Mouse (Mus musculus) midbrain, embryonic 16.5 days (tissue): ENCODE measurements around the gene Ppfibp1. TPM values are rescaled to one million over a fixed set of nuclear protein-coding genes. Genes with fewer than 3 reads are reported as not detected.
A peak's percentile ranks its signal among the peaks of the same experiment; 100 is the strongest.

Experiments
- ATAC-seq: fragments of 200-750 bp; cut with Nextera tagmentation; 2 replicates; pipeline ENCODE4 v1.8.0; 2017; ENCODE audit warnings: moderate TSS enrichment
- H3K27ac ChIP-seq: fragments of 300-500 bp; sonication (generic); 2 replicates; pipeline ENCODE4 v1.5.1; 2014; ENCODE audit warnings: mild to moderate bottlenecking, low read length, mixed read lengths
- H3K27me3 ChIP-seq: fragments of 300-500 bp; sonication (generic); 2 replicates; pipeline ENCODE4 v1.6.1; 2014; ENCODE audit warnings: low read depth, low read length, mixed read lengths; ENCODE audit not compliant: control insufficient read depth, insufficient read depth
- H3K36me3 ChIP-seq: fragments of 300-500 bp; sonication (generic); 2 replicates; pipeline ENCODE4 v1.6.1; 2014; ENCODE audit warnings: mild to moderate bottlenecking, low read length, moderate library complexity, mixed read lengths; ENCODE audit not compliant: control insufficient read depth, insufficient read depth
- H3K4me1 ChIP-seq: fragments of 300-500 bp; sonication (generic); 2 replicates; pipeline ENCODE4 v1.6.1; 2014; ENCODE audit warnings: mild to moderate bottlenecking, low read length, mixed read lengths; ENCODE audit not compliant: control insufficient read depth, insufficient read depth
- H3K4me2 ChIP-seq: fragments of 300-500 bp; sonication (generic); 2 replicates; pipeline ENCODE4 v1.6.1; 2014; ENCODE audit warnings: mild to moderate bottlenecking, low read length, mixed read lengths
- H3K4me3 ChIP-seq: fragments of 300-500 bp; sonication (generic); 2 replicates; pipeline ENCODE4 v1.5.1; 2014; ENCODE audit warnings: low read depth, mild to moderate bottlenecking, low read length, moderate library complexity, mixed read lengths
- H3K9ac ChIP-seq: fragments of 300-500 bp; sonication (generic); 2 replicates; pipeline ENCODE4 v1.6.1; 2014; ENCODE audit warnings: low read depth, low read length, mixed read lengths
- H3K9me3 ChIP-seq: fragments of 300-500 bp; sonication (generic); replicated peaks from 2 replicates; pipeline ENCODE4 v1.6.1; 2014; ENCODE audit warnings: mild to moderate bottlenecking, low read length, mixed read lengths; ENCODE audit not compliant: control insufficient read depth, poor library complexity, severe bottlenecking
- WGBS: fragments of 180-500 bp; shearing (Covaris S2); extraction: QIAGEN DNeasy Blood & Tissue Kit; methylation state at CpG from one replicate; pipeline ENCODE4 v1.1.7; 2014; 5-methylcytosine and 5-hydroxymethylcytosine counted together
- polyA plus RNA-seq: library from polyadenylated mRNA; unstranded; fragments of >200 nt; fragmentation: Nextera tagmentation; extraction: Ambion mirVana; gene quantifications from 2 replicates; pipeline ENCODE4 v1.2.1, GENCODE M21; 2015

Ppfibp1 gene
- polyA plus RNA-seq, 1 experiment from 2014 or later: 19.6 TPM

DNA sequence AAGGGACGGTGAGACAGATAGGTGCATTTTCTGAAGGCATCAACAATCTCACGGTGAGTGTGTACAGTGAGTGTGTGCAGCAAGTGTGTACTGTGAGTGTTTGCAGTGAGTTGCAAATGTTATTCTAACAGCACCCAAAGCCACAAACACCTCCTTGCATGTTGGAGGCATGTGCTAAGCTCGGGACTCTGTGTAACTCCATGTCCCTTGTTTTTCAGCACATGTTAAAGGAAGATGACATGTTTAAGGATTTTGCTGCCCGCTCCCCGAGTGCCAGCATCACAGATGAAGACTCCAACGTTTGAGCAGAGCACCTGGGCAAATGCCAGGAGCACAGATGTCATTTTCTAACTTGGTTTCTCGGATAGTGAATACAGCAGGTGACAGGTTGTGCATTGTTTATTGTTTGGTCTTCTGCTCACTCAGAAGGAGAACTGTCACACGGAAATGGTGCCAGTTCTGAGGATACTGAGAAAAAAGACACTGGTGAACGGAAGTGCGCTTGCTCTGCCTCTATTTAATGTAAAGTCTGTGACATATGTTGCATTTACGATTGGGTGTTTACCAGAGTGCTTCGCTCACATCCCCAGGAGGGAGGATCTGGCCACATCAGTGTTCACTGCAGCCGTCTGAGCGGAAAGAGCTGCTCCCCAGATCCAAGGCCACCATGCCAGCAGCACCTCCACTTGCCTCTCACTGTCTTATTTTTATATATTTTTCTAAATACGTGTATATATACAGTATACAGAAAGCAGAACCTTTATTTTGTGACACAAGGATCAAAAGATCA lies 142.0 kb downstream of the Ppfibp1 start:
- Histone ChIP-seq H3K27me3 (no peaks in the 10 kb centered on the region), H3K4me2 (no peak overlapping the region), H3K9me3 (no peaks in the 10 kb centered on the region), H3K4me3 (no peak overlapping the region), H3K4me1 (no peaks in the 10 kb centered on the region), H3K36me3 (no peaks in the 10 kb centered on the region), H3K27ac (no peak overlapping the region), H3K9ac (no peak overlapping the region)
- 90% methylated on average over 15 of the region's 15 CpGs for WGBS
- no peak for ATAC-seq

DNA sequence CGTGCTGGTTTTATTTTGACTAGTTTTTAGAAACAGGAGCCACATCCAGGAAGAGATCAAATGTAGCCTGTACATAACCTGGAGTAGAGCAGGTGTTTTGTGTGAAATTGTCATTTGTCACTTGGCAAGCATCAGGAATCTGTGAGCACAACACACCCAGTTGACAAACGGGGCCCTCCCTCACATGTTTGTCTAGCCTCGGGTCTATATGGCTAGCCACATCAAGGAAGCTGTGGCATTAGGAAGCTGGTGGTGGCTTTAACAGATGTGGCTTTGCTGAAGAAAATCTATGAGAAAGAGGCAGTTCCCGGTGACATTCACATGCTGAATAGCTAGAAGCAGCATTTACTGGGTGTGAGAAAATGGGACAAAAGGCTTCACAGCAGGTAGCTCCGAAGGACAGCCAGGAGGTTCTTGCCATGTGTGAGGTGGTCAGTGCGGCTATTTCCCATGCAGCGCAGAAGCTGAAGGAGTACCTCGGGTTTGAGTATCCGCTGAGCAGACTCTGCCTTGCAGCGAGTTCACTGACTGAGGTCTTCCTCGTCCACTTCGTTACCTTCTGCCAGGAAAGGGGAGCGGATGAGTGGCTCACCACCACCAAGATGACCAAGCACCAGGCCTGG lies 144.1 kb downstream of the Ppfibp1 start, which contains the start of gene Rep15:
Gene Rep15, plus strand, starts transcription at position 282 of the 623 bp plus-strand sequence.
- Histone ChIP-seq H3K36me3 (no peaks in the 10 kb centered on the region), H3K4me3 (no peak within 1 kb of the TSS), H3K9me3 (no peaks in the 10 kb centered on the region), H3K9ac (no peak within 1 kb of the TSS), H3K4me2 (no peak within 1 kb of the TSS), H3K4me1 (no peaks in the 10 kb centered on the region), H3K27ac (no peak within 1 kb of the TSS), H3K27me3 (no peaks in the 10 kb centered on the region)
- ATAC-seq: no peak
- 34% methylated on average over 13 of the region's 13 CpGs for WGBS

DNA sequence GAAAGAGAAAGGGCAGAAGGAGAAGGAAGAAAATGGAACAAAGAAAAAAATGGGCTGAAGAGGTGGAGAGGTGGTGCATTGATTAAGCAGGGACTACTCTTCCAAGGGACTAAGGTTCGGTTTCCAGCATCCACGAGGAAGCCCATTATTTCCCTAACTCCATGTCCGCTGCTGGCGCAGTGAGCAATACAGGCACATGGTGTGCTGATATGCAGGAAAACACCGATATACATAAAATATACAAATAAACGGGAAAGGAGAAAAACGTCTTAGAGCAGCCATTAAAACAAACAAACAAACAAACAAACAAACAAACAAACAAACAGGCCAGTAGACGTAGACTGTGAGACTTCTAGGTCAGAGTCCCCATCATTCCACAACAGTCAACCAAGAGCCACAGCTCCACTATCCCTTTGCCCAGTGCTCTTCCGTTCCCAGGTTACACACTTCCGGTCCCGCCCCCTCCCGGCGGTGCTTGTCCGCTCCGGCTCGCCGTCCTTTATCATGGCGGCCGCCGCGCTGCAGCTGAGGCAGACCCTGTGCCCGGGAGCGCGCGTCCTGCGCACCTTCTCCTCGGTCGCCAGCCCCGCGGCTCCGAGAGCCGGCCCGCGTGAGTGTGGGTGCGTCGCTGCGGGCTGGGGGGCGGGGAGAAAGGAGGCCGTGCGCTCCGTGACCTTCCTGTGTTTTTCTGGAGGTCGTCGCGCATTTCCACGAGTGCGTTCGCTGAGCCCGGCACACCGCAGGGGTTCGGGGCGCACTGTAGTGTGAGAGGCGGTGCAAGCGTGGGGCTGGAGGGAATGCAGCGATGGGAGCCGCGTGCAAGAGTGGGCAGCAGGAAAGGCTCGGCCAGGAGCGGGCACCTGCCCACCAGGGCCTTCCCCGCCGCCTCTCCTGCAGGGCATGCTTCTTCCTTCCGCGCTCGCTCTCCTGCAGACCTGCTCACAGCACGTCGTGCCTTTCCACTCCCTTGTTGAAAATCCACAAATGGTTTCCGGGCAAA lies 154.3 kb downstream of the Ppfibp1 start, which contains the start of gene Mrps35:
Gene Mrps35, plus strand, starts transcription at position 474 of the 1,000 bp plus-strand sequence.
- peaks cover 3% of the 10 kb centered on the region; the same call in 1 of the 2 replicates for H3K36me3 ChIP-seq
- ATAC-seq: peak; percentile 100
- peak within 1 kb of the TSS; percentile 66 for H3K4me2 ChIP-seq
- H3K4me3 ChIP-seq: peak within 1 kb of the TSS; percentile 57
- 3% methylated on average over 65 of the region's 66 CpGs for WGBS
- H3K9me3 ChIP-seq: no peaks in the 10 kb centered on the region
- peak within 1 kb of the TSS; percentile 70 for H3K9ac ChIP-seq
- peaks cover 18% of the 10 kb centered on the region for H3K4me1 ChIP-seq
- peaks cover 6% of the 10 kb centered on the region; the same call in 1 of the 2 replicates for H3K27me3 ChIP-seq
- H3K27ac ChIP-seq: peak within 1 kb of the TSS; percentile 92

DNA sequence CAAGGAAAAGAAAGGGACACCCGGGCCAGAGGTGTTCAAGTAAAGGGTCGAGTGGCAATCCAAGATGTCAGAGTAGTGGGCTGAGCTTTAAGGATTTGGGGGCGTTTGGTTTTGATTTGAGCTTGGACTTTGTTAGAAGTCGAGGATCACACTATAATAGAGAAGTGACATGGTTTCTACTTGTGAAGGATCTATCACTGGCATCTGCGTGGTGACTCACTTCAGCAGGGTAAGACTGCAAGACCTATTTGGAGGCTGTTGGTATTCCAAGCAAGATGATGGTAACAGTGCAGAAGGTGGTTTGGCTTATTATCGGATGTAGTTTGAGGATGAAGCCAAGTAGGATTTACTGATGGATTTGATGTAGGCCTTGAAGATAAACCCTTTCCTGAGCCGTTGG lies 155.3 kb downstream of the Ppfibp1 start:
- Histone ChIP-seq H3K36me3 (peaks cover 6% of the 10 kb centered on the region; the same call in 1 of the 2 replicates), H3K27me3 (peaks cover 6% of the 10 kb centered on the region; the same call in 1 of the 2 replicates), H3K4me1 (peaks cover 18% of the 10 kb centered on the region), H3K9ac (peak overlapping the region; percentile 70), H3K27ac (no peak overlapping the region), H3K4me3 (peak overlapping the region; percentile 57), H3K9me3 (no peaks in the 10 kb centered on the region), H3K4me2 (peak overlapping the region; percentile 66)
- ATAC-seq: no peak
- 48% methylated on average over 7 of the region's 7 CpGs for WGBS

- H3K27ac ChIP-seq: no peak overlapping the region
- H3K9me3 ChIP-seq: no peaks in the 10 kb centered on the region
- H3K9ac ChIP-seq: no peak overlapping the region
- no peak overlapping the region for H3K4me2 ChIP-seq
- no peak overlapping the region for H3K4me3 ChIP-seq
- H3K36me3 ChIP-seq: peaks cover 29% of the 10 kb centered on the region
- peaks cover under 1% of the 10 kb centered on the region; the same call in 1 of the 2 replicates for H3K4me1 ChIP-seq
- WGBS: 96% methylated on average over 13 of the region's 13 CpGs
- H3K27me3 ChIP-seq: no peaks in the 10 kb centered on the region
- ATAC-seq: no peak
Measured at GRCm38 (mm10) chr6:147049239-147049805, 161.0 kb downstream of the Ppfibp1 start.

- H3K4me1 ChIP-seq: no peaks in the 10 kb centered on the region
- no peak overlapping the region for H3K9ac ChIP-seq
- peaks cover 39% of the 10 kb centered on the region for H3K36me3 ChIP-seq
- no peak for ATAC-seq
- no peak overlapping the region for H3K4me2 ChIP-seq
- H3K4me3 ChIP-seq: no peak overlapping the region
- no peaks in the 10 kb centered on the region for H3K27me3 ChIP-seq
- no peak overlapping the region for H3K27ac ChIP-seq
- H3K9me3 ChIP-seq: no peaks in the 10 kb centered on the region
- 97% methylated on average over 8 of the region's 8 CpGs for WGBS
Measured at GRCm38 (mm10) chr6:147051666-147052065, 163.4 kb downstream of the Ppfibp1 start.

DNA sequence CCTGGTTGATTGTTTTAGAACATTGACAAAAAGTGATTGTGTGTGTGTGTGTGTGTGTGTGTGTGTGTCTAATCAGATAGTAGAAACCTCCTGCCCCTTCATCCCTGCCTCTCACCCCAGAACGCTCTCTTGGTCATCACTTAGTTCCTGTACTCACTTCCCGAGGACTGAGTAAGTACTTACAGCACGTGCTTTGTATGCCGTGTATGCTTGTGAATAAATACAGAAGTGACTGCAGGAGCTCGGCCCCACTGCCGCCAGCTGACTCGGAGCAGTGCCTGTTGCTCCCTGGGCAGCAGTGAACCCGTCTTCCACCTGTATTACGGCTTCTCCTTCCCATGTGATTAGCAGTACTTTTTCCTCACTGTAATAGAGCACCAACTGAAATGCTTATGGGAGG lies 164.2 kb downstream of the Ppfibp1 start:
- Histone ChIP-seq H3K4me2 (no peak overlapping the region), H3K27me3 (no peaks in the 10 kb centered on the region), H3K9me3 (no peaks in the 10 kb centered on the region), H3K4me1 (no peaks in the 10 kb centered on the region), H3K36me3 (peaks cover 37% of the 10 kb centered on the region), H3K9ac (no peak overlapping the region), H3K27ac (no peak overlapping the region), H3K4me3 (no peak overlapping the region)
- 93% methylated on average over 9 of the region's 9 CpGs for WGBS
- no peak for ATAC-seq
